Mouse (Mus musculus) stomach, embryonic 16.5 days (tissue): ENCODE measurements around the gene Sh3rf1. TPM values are rescaled to one million over a fixed set of nuclear protein-coding genes. Genes with fewer than 3 reads are reported as not detected.

ENCODE experiments used
- ATAC-seq: fragments of 200-750 bp; cut with Nextera tagmentation; 2 replicates; pipeline ENCODE4 v1.8.0; 2017; ENCODE audit warnings: moderate number of reproducible peaks, moderate TSS enrichment; ENCODE audit not compliant: insufficient read depth, low FRiP score
- H3K27ac ChIP-seq: fragments of 300-500 bp; sonication (generic); 2 replicates; pipeline ENCODE4 v1.5.1; 2014; ENCODE audit warnings: low read length
- H3K27me3 ChIP-seq: fragments of 300-500 bp; sonication (generic); 2 replicates; pipeline ENCODE4 v1.6.1; 2014; ENCODE audit warnings: low read length, control low read depth, mixed read lengths; ENCODE audit not compliant: control insufficient read depth, insufficient read depth
- H3K36me3 ChIP-seq: fragments of 300-500 bp; sonication (generic); 2 replicates; pipeline ENCODE4 v1.6.1; 2014; ENCODE audit warnings: low read length; ENCODE audit not compliant: control insufficient read depth, insufficient read depth
- H3K4me1 ChIP-seq: fragments of 300-500 bp; sonication (generic); 2 replicates; pipeline ENCODE4 v1.6.1; 2014; ENCODE audit warnings: low read length, control low read depth, mixed read lengths; ENCODE audit not compliant: control insufficient read depth, insufficient read depth
- H3K4me2 ChIP-seq: fragments of 300-500 bp; sonication (generic); 2 replicates; pipeline ENCODE4 v1.6.1; 2014; ENCODE audit warnings: low read depth, low read length, mixed read lengths
- H3K4me3 ChIP-seq: fragments of 300-500 bp; sonication (generic); replicated peaks from 2 replicates; pipeline ENCODE4 v1.5.1; 2014; ENCODE audit warnings: mild to moderate bottlenecking, low read length
- H3K9ac ChIP-seq: fragments of 300-500 bp; sonication (generic); 2 replicates; pipeline ENCODE4 v1.6.1; 2014; ENCODE audit warnings: low read length
- H3K9me3 ChIP-seq: fragments of 300-500 bp; sonication (generic); replicated peaks from 2 replicates; pipeline ENCODE4 v1.6.1; 2016; ENCODE audit warnings: low read length, control low read depth; ENCODE audit not compliant: control insufficient read depth
- WGBS: fragments of 180-500 bp; shearing (Covaris S2); extraction: QIAGEN DNeasy Blood & Tissue Kit; methylation state at CpG from one replicate; pipeline ENCODE4 v1.1.7; 2014; 5-methylcytosine and 5-hydroxymethylcytosine counted together
- polyA plus RNA-seq: library from polyadenylated mRNA; unstranded; fragments of >200 nt; fragmentation: Nextera tagmentation; extraction: Ambion mirVana; gene quantifications from 2 replicates; pipeline ENCODE4 v1.2.1, GENCODE M21; 2015

The Sh3rf1 gene
- polyA plus RNA-seq, 1 experiment from 2014 or later, result 10.2 TPM

GRCm38 (mm10) chr8:61244157-61244556 lies 20.5 kb downstream of the Sh3rf1 start:
- no peak overlapping the region for H3K4me3 ChIP-seq
- 95% methylated on average over 7 of the region's 7 CpGs for WGBS

GRCm38 (mm10) chr8:61247270-61248025 lies 23.8 kb downstream of the Sh3rf1 start:
- H3K9me3 ChIP-seq, result peaks cover 11% of the 10 kb centered on the region
- H3K4me1 ChIP-seq, result peaks cover 8% of the 10 kb centered on the region
- no peaks in the 10 kb centered on the region for H3K27me3 ChIP-seq
- 60% methylated on average over 13 of the region's 13 CpGs for WGBS
- peak overlapping the region; percentile 70 for H3K27ac ChIP-seq
- H3K9ac ChIP-seq, result no peak overlapping the region
- peak; percentile 73 for ATAC-seq
- H3K36me3 ChIP-seq, result no peaks in the 10 kb centered on the region
- no peak overlapping the region for H3K4me3 ChIP-seq
- no peak overlapping the region for H3K4me2 ChIP-seq

More at GRCm38 (mm10) chr8:61244157-61244556, 20.5 kb downstream of the Sh3rf1 start:
- H3K27ac ChIP-seq, result no peak overlapping the region
- no peak overlapping the region for H3K4me2 ChIP-seq
- no peak overlapping the region for H3K9ac ChIP-seq
- H3K36me3 ChIP-seq, result 0 out of 2 replicates have a peak, but pooled peaks cover 2% of the 10 kb centered on the region
- peaks cover 2% of the 10 kb centered on the region; the same call in 1 of the 2 replicates for H3K9me3 ChIP-seq
- no peaks in the 10 kb centered on the region for H3K27me3 ChIP-seq
- ATAC-seq, result no peak
- H3K4me1 ChIP-seq, result peaks cover 8% of the 10 kb centered on the region

- no peak for ATAC-seq
- Histone ChIP-seq H3K4me1 (peaks cover 8% of the 10 kb centered on the region), H3K4me3 (no peak overlapping the region), H3K27me3 (no peaks in the 10 kb centered on the region), H3K9ac (no peak overlapping the region), H3K27ac (no peak overlapping the region), H3K9me3 (peaks cover 8% of the 10 kb centered on the region; the same call in 1 of the 2 replicates), H3K4me2 (no peak overlapping the region), H3K36me3 (no peaks in the 10 kb centered on the region)
- 86% methylated on average over 4 of the region's 4 CpGs for WGBS
These were observed 25.8 kb downstream of the Sh3rf1 start for GRCm38 (mm10) chr8:61249511-61249910.

- Histone ChIP-seq H3K4me3 (no peak overlapping the region), H3K27ac (no peak overlapping the region), H3K36me3 (no peaks in the 10 kb centered on the region), H3K9me3 (peaks cover 8% of the 10 kb centered on the region; the same call in 1 of the 2 replicates), H3K4me2 (no peak overlapping the region), H3K9ac (no peak overlapping the region), H3K27me3 (no peaks in the 10 kb centered on the region), H3K4me1 (no peaks in the 10 kb centered on the region)
- WGBS, result 58% methylated on average over 5 of the region's 5 CpGs
- ATAC-seq, result no peak
These were observed 30.5 kb downstream of the Sh3rf1 start for GRCm38 (mm10) chr8:61254196-61254595.

GRCm38 (mm10) chr8:61258828-61259227 lies 35.2 kb downstream of the Sh3rf1 start:
- no peaks in the 10 kb centered on the region for H3K4me1 ChIP-seq
- H3K4me2 ChIP-seq, result no peak overlapping the region
- H3K27me3 ChIP-seq, result no peaks in the 10 kb centered on the region
- H3K4me3 ChIP-seq, result no peak overlapping the region
- 82% methylated on average over 9 of the region's 9 CpGs for WGBS
- no peak overlapping the region for H3K27ac ChIP-seq
- no peaks in the 10 kb centered on the region for H3K36me3 ChIP-seq
- H3K9me3 ChIP-seq, result no peaks in the 10 kb centered on the region
- H3K9ac ChIP-seq, result no peak overlapping the region
- no peak for ATAC-seq

- Histone ChIP-seq H3K4me2 (no peak overlapping the region), H3K36me3 (no peaks in the 10 kb centered on the region), H3K27me3 (no peaks in the 10 kb centered on the region), H3K9ac (no peak overlapping the region), H3K27ac (no peak overlapping the region), H3K9me3 (no peaks in the 10 kb centered on the region), H3K4me3 (no peak overlapping the region), H3K4me1 (0 out of 2 replicates have a peak, but pooled peaks cover 3% of the 10 kb centered on the region)
- 87% methylated on average over 7 of the region's 7 CpGs for WGBS
- ATAC-seq, result no peak
These were observed 35.9 kb downstream of the Sh3rf1 start for GRCm38 (mm10) chr8:61259526-61259925.

- Histone ChIP-seq H3K4me1 (peaks cover 10% of the 10 kb centered on the region), H3K27ac (no peak overlapping the region), H3K9me3 (no peaks in the 10 kb centered on the region), H3K36me3 (no peaks in the 10 kb centered on the region), H3K27me3 (no peaks in the 10 kb centered on the region), H3K4me3 (no peak overlapping the region), H3K9ac (no peak overlapping the region), H3K4me2 (no peak overlapping the region)
- 59% methylated on average over 7 of the region's 7 CpGs for WGBS
- no peak for ATAC-seq
These were observed 36.9 kb downstream of the Sh3rf1 start for GRCm38 (mm10) chr8:61260530-61260929.

GRCm38 (mm10) chr8:61261374-61261773 lies 37.7 kb downstream of the Sh3rf1 start:
- no peak for ATAC-seq
- Histone ChIP-seq H3K4me1 (peaks cover 11% of the 10 kb centered on the region), H3K9ac (no peak overlapping the region), H3K27me3 (no peaks in the 10 kb centered on the region), H3K9me3 (no peaks in the 10 kb centered on the region), H3K27ac (no peak overlapping the region), H3K36me3 (no peaks in the 10 kb centered on the region), H3K4me3 (no peak overlapping the region), H3K4me2 (no peak overlapping the region)
- 60% methylated on average over 4 of the region's 4 CpGs for WGBS

GRCm38 (mm10) chr8:61263691-61264090 lies 40.0 kb downstream of the Sh3rf1 start:
- H3K4me1 ChIP-seq, result peaks cover 11% of the 10 kb centered on the region
- no peaks in the 10 kb centered on the region for H3K9me3 ChIP-seq
- H3K4me2 ChIP-seq, result no peak overlapping the region
- no peak overlapping the region for H3K9ac ChIP-seq
- ATAC-seq, result no peak
- H3K4me3 ChIP-seq, result no peak overlapping the region
- H3K36me3 ChIP-seq, result no peaks in the 10 kb centered on the region
- H3K27ac ChIP-seq, result no peak overlapping the region
- H3K27me3 ChIP-seq, result no peaks in the 10 kb centered on the region
- WGBS, result 97% methylated on average over 4 of the region's 4 CpGs
